Mouse (Mus musculus) E14TG2a.4 (cell line): Measurements from ENCODE around the gene Taf12.

Source experiments
- H3K27me3 ChIP-seq: 2 replicates; pipeline ENCODE4 v1.6.1; 2014; ENCODE audit warnings: low read length, control low read depth; ENCODE audit not compliant: insufficient read depth
- H3K36me3 ChIP-seq: 2 replicates; pipeline ENCODE4 v1.6.1; 2014; ENCODE audit warnings: low read length, control low read depth; ENCODE audit not compliant: insufficient read depth
- H3K4me1 ChIP-seq: replicated peaks from 2 replicates; pipeline ENCODE4 v1.6.1; 2014; ENCODE audit warnings: low read depth, low read length, control low read depth
- H3K4me3 ChIP-seq: replicated peaks from 2 replicates; pipeline ENCODE4 v1.5.1; 2014; ENCODE audit warnings: mild to moderate bottlenecking, low read length
- H3K9me3 ChIP-seq: 2 replicates; pipeline ENCODE4 v1.6.1; 2014; ENCODE audit warnings: low read length, control low read depth
- CTCF ChIP-seq: conservative IDR thresholded peaks from 2 replicates; pipeline ENCODE4 v1.5.1; 2014; ENCODE audit warnings: low read length
- NANOG ChIP-seq: IDR thresholded peaks from 2 replicates; pipeline ENCODE4 v1.6.1; 2014; ENCODE audit warnings: borderline replicate concordance, low read length, mixed read lengths
- POU5F1 ChIP-seq: IDR thresholded peaks from 2 replicates; pipeline ENCODE4 v1.6.1; 2014; ENCODE audit warnings: low read length, borderline replicate concordance

Gene Taf12

DNA sequence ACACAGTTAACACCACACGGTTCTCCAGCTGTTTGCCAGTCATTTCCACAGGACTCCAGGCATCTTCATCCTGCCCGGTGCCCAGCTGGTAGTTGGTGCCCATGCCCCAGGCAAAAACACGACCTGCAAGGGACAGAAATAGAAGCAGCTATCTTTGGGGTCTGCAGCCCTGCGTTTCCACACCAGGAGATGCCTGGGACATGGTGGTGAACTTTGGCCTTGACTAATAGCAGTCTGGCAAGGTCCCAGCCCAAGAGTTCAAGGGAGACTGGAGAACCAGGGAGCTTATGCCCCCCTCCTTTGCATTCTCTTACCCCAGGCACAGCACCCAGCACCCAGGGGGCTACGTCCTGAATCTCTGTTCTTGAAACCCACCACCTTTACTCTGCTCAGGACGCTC lies 58.7 kb downstream of the Taf12 start:
- H3K36me3 ChIP-seq = peaks cover 77% of the 10 kb centered on the region
- TF ChIP-seq POU5F1 (no peak), CTCF (no peak), NANOG (no peak)
- no peaks in the 10 kb centered on the region for H3K9me3 ChIP-seq
- H3K4me1 ChIP-seq = peaks cover 29% of the 10 kb centered on the region
- no peaks in the 10 kb centered on the region for H3K27me3 ChIP-seq
- H3K4me3 ChIP-seq = no peak overlapping the region

DNA sequence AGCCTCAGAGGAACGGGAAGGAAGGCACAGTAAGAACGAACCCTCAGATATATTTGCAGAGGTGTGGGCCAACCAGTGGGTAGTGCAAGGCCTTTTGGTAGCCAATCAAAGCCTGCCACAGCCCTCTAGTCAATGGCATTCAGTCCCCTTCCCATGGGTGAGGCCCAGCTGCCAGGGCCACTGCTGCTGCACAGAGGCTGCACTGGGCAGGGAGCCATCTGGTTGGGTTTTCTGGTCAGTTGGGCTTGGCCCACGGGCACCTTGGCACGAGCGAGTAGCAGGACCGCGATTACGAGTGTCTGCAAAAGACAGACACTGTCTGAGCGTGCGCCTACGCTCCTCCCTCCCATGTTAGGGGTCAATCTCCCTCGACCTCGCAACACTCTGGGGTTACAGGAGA lies 64.8 kb downstream of the Taf12 start:
- H3K9me3 ChIP-seq = no peaks in the 10 kb centered on the region
- H3K4me1 ChIP-seq = peaks cover 61% of the 10 kb centered on the region
- TF ChIP-seq CTCF = no peak
- no peak for TF ChIP-seq POU5F1
- no peak for TF ChIP-seq NANOG
- no peaks in the 10 kb centered on the region for H3K27me3 ChIP-seq
- peaks cover 99% of the 10 kb centered on the region for H3K36me3 ChIP-seq
- no peak overlapping the region for H3K4me3 ChIP-seq

DNA sequence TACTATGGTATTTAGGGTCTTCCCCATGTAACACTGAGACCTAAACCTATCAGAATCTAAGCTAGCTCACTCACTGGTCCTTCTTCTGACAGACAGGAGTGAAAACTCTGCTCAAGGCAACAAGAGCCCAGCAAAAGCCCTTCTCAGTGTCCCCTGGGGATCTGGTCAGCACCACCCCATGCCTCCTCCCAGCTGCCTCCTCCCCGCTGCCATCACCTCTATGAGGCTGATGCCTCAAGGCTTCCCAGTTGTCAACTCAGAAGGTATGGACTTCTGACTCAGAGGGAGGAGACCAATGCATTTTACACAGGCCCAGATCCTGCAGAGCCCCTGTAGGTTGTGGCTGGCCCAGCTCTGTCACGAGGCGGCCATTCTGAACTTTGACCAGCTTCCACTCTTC lies 67.3 kb downstream of the Taf12 start:
- Histone ChIP-seq H3K4me3 (no peak overlapping the region), H3K36me3 (peaks cover 77% of the 10 kb centered on the region), H3K27me3 (no peaks in the 10 kb centered on the region), H3K4me1 (peaks cover 80% of the 10 kb centered on the region), H3K9me3 (no peaks in the 10 kb centered on the region)
- no peak for TF ChIP-seq NANOG
- no peak for TF ChIP-seq CTCF
- no peak for TF ChIP-seq POU5F1

DNA sequence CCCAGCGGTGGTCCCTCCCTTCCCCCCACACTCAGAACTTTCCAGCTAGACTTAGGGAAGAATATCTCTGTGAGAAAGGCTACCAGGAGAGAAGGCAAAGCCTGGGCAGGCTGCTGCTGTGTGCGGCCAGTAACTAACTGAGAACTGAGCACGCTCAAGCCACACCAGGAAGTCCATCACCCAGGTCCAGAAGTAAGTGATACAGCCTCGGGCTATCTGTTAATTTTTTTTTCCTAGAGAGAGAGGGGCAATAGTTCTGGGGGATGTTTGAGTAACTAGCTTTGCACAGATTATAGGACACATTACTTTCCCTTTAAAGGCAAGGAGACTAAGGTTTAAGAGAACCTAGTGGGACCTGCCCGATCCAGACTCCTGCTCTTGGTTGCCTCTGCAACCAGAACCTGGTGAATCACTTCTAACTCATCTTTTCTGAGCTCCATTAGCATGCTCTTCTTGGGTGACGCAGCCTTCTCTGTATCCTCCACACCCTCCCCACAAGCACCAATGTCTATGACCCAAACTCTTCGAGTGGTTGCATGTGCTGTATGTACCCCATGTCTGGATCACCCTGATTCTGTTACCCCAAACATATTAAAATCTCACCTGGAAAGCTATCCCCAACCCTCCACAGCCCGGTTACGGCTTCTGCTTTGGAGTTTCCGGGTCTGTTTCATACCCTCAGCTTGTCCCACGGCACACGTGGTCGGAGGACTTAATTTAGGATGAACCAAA lies 70.4 kb downstream of the Taf12 start:
- Histone ChIP-seq H3K4me1 (peaks cover 83% of the 10 kb centered on the region), H3K9me3 (no peaks in the 10 kb centered on the region), H3K36me3 (peaks cover 56% of the 10 kb centered on the region), H3K27me3 (no peaks in the 10 kb centered on the region), H3K4me3 (peak overlapping the region; percentile 92)
- TF ChIP-seq CTCF (no peak), NANOG (no peak), POU5F1 (no peak)
